Mouse (Mus musculus) lung, postnatal 0 days (tissue): ENCODE results near the gene Map7. TPM values are rescaled to one million over a fixed set of nuclear protein-coding genes. Genes with fewer than 3 reads are reported as not detected.

Experiments used
- ATAC-seq: fragments of 200-750 bp; cut with Nextera tagmentation; 2 replicates; pipeline ENCODE4 v1.8.0; 2017; ENCODE audit warnings: moderate library complexity
- DNase-seq: peaks from one replicate; pipeline ENCODE4 v3.0.0-alpha.2; 2016; ENCODE audit warnings: low spot score
- H3K27ac ChIP-seq: fragments of 300-500 bp; sonication (generic); 2 replicates; pipeline ENCODE4 v1.5.1; 2014; ENCODE audit warnings: antibody characterized with exemption, mild to moderate bottlenecking, low read length, mixed read lengths
- H3K27me3 ChIP-seq: fragments of 300-500 bp; sonication (generic); replicated peaks from 2 replicates; pipeline ENCODE4 v1.6.1; 2014; ENCODE audit warnings: low read length, mixed read lengths; ENCODE audit not compliant: insufficient read depth
- H3K36me3 ChIP-seq: fragments of 300-500 bp; sonication (generic); 2 replicates; pipeline ENCODE4 v1.6.1; 2014; ENCODE audit warnings: low read length, mixed read lengths; ENCODE audit not compliant: insufficient read depth
- H3K4me1 ChIP-seq: fragments of 300-500 bp; sonication (generic); 2 replicates; pipeline ENCODE4 v1.6.1; 2014; ENCODE audit warnings: antibody characterized with exemption, low read depth, low read length, mixed read lengths; ENCODE audit not compliant: insufficient read depth
- H3K4me2 ChIP-seq: fragments of 300-500 bp; sonication (generic); replicated peaks from 2 replicates; pipeline ENCODE4 v1.6.1; 2014; ENCODE audit warnings: low read depth, mild to moderate bottlenecking, low read length, moderate library complexity, mixed read lengths
- H3K4me3 ChIP-seq: fragments of 300-500 bp; sonication (generic); 2 replicates; pipeline ENCODE4 v1.5.1; 2014; ENCODE audit warnings: low read depth, low read length
- H3K9ac ChIP-seq: fragments of 300-500 bp; sonication (generic); replicated peaks from 2 replicates; pipeline ENCODE4 v1.6.1; 2014; ENCODE audit warnings: low read depth, mild to moderate bottlenecking
- H3K9me3 ChIP-seq: fragments of 300-500 bp; sonication (generic); 2 replicates; pipeline ENCODE4 v1.6.1; 2016; ENCODE audit warnings: low read length, mixed read lengths
- CTCF ChIP-seq: IDR thresholded peaks from 2 replicates; pipeline ENCODE4 v1.5.1; 2016; ENCODE audit warnings: antibody characterized with exemption, mild to moderate bottlenecking
- EP300 ChIP-seq: IDR thresholded peaks from 2 replicates; pipeline ENCODE4 v1.6.1; 2016; ENCODE audit warnings: antibody characterized with exemption, mild to moderate bottlenecking, control low read depth
- WGBS: fragments of 180-500 bp; shearing (Covaris S2); extraction: QIAGEN DNeasy Blood & Tissue Kit; methylation state at CpG from one replicate; pipeline ENCODE4 v1.1.7; 2014; 5-methylcytosine and 5-hydroxymethylcytosine counted together
- polyA plus RNA-seq: library from polyadenylated mRNA; unstranded; fragments of >200 nt; fragmentation: Nextera tagmentation; extraction: Ambion mirVana; gene quantifications from 2 replicates; pipeline ENCODE4 v1.2.1, GENCODE M21; 2015

Map7 gene
- polyA plus RNA-seq, 1 experiment from 2014 or later, result 12.9 TPM

DNA sequence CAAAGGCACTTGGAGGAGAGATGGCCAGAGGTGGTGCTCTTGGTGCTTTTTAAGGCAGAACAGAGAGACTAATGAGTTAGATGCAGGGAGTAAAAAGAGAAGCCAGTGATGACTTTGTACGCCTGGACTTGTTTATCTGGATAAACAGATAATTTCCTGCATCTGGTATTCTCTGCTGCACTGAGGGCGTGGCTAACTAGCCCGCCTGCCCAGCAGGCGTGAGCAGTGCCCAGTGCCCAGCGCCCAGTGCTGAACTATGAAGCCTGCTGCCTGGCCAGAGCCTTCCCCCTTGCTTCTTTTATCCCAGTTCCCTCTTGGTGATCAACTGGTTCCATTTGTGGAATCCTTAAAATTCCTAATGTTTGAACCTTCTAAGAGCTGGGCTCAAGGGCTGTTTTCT is 81.8 kb downstream of the Map7 start:
- H3K36me3 ChIP-seq, result no peaks in the 10 kb centered on the region
- no peak for TF ChIP-seq EP300
- no peak for TF ChIP-seq CTCF
- 62% methylated on average over 5 of the region's 5 CpGs for WGBS
- no peak overlapping the region for H3K27ac ChIP-seq
- no peak for ATAC-seq
- no peak overlapping the region for H3K4me2 ChIP-seq
- no peaks in the 10 kb centered on the region for H3K4me1 ChIP-seq
- no peak overlapping the region for H3K9ac ChIP-seq
- no peaks in the 10 kb centered on the region for H3K9me3 ChIP-seq
- no peaks in the 10 kb centered on the region for H3K27me3 ChIP-seq
- H3K4me3 ChIP-seq, result no peak overlapping the region
- DNase-seq, result no peak

DNA sequence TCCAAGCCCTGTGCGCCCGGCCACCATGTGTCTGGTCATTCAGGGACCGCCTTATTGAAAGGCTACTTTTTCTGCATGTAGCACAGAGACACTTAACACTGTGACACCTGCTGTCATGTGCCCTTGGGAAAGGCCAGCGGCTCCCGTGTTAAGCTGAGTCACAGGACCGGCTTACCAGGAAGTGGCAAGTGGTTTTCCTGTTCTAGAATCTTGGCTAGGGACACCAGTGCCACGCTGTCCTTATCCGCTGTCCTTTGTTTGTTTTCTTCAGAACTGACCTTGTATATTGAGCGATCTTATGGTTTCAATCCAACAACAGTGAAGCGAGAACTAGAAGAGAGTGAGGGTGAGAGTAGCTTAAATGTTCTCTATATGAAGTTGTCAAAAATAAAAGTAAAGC is 85.2 kb downstream of the Map7 start:
- 74% methylated on average over 10 of the region's 10 CpGs for WGBS
- no peaks in the 10 kb centered on the region for H3K4me1 ChIP-seq
- no peaks in the 10 kb centered on the region for H3K9me3 ChIP-seq
- no peaks in the 10 kb centered on the region for H3K27me3 ChIP-seq
- no peak overlapping the region for H3K9ac ChIP-seq
- DNase-seq (peak; percentile 24), ATAC-seq (no peak)
- no peak overlapping the region for H3K4me2 ChIP-seq
- H3K36me3 ChIP-seq, result no peaks in the 10 kb centered on the region
- TF ChIP-seq CTCF (no peak), EP300 (no peak)
- H3K27ac ChIP-seq, result no peak overlapping the region
- H3K4me3 ChIP-seq, result no peak overlapping the region

DNA sequence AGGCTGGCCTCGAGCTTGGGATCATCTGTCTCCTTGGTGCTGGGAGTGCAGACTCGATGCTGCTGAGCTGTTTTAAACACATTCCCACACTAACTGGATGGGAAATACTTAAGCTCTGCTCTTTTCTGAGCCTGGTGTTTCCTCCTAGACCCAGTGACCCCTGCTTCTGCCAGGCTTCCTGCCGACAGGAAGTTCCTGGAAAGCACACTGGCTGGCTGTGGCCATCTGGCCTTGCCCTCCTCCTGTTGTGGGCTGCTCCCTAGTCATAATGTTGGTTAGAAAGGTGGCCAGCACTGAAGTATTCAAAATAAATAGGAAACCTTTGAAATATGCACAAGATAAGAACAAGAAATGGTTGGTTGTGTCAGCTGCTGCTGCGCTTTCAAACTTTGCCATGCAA is 86.2 kb downstream of the Map7 start:
- H3K4me3 ChIP-seq, result no peak overlapping the region
- no peak overlapping the region for H3K4me2 ChIP-seq
- DNase-seq (no peak), ATAC-seq (no peak)
- 22% methylated on average over 4 of the region's 4 CpGs for WGBS
- no peak overlapping the region for H3K27ac ChIP-seq
- no peaks in the 10 kb centered on the region for H3K4me1 ChIP-seq
- no peak overlapping the region for H3K9ac ChIP-seq
- no peak for TF ChIP-seq EP300
- TF ChIP-seq CTCF, result no peak
- H3K27me3 ChIP-seq, result no peaks in the 10 kb centered on the region
- H3K36me3 ChIP-seq, result no peaks in the 10 kb centered on the region
- no peaks in the 10 kb centered on the region for H3K9me3 ChIP-seq

DNA sequence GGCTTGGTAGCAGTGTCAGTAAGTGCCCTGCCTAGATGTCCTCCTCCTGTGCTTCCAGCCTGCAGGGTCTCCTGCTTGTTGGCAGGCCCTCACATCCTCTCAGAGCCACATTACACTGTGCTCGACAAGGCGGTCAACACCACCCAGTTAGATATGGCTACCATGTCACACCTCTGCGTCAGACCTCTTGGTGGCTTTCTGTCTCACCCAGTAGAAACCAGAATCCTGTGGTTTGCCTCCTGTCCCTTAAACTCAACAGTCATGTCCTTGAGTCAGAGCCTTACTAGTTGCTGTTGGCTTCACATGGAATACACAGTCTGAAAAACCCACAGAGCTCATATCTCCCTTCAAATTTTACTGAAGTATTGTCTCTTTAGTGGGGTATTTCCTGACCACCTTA is 87.4 kb downstream of the Map7 start:
- Histone ChIP-seq H3K9me3 (no peaks in the 10 kb centered on the region), H3K4me3 (no peak overlapping the region), H3K36me3 (no peaks in the 10 kb centered on the region), H3K4me2 (no peak overlapping the region), H3K4me1 (no peaks in the 10 kb centered on the region), H3K27me3 (no peaks in the 10 kb centered on the region), H3K9ac (no peak overlapping the region), H3K27ac (no peak overlapping the region)
- no peak for TF ChIP-seq CTCF
- TF ChIP-seq EP300, result no peak
- DNase-seq (no peak), ATAC-seq (no peak)
- WGBS, result 94% methylated on average over 3 of the region's 3 CpGs

DNA sequence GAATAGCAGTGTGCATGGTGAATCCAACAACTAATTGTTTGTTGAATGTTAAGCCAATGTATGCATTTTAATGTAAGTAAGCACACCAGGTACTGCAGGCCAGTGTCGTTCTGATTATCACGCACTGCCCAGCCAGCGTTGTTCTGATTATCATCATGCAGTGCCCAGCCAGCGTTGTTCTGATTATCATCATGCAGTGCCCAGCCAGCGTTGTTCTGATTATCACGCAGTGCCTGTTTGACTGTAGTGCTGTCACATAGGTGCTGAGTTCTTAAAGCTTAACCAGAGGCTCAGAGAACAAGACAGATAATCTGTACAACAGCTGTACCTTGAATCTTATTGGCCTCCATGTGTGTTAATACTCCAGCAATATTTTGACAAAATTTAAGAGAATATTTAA is 88.0 kb downstream of the Map7 start:
- H3K9ac ChIP-seq, result no peak overlapping the region

DNA sequence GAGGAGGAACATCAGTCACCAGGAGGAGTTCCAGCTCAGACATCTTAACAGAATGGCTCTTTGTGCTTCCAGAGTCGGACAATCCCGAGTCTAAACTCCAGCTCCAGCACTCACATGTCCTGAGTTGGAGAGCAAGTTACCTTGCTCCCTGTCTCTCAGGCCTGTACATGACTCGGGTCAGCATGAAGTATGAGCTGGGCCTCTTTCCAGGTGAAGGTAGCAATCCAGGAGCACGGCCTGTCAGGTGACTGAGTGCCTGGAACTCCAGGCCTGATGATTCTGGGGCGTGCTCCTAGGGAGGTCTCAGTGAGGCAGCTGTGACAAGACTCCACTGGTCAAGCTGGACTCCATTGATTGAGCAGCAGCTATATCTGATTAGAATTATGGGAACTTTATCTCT is 90.0 kb downstream of the Map7 start:
- ATAC-seq (no peak), DNase-seq (no peak)
- Histone ChIP-seq H3K4me3 (no peak overlapping the region), H3K4me1 (no peaks in the 10 kb centered on the region), H3K36me3 (no peaks in the 10 kb centered on the region), H3K9ac (no peak overlapping the region), H3K4me2 (no peak overlapping the region), H3K27me3 (no peaks in the 10 kb centered on the region), H3K9me3 (no peaks in the 10 kb centered on the region), H3K27ac (no peak overlapping the region)
- TF ChIP-seq CTCF (no peak), EP300 (no peak)
- 53% methylated on average over 5 of the region's 5 CpGs for WGBS

More for the DNA sequence above, 88.0 kb downstream of the Map7 start:
- Histone ChIP-seq H3K4me3 (no peak overlapping the region), H3K27ac (no peak overlapping the region), H3K4me1 (no peaks in the 10 kb centered on the region), H3K27me3 (no peaks in the 10 kb centered on the region), H3K9me3 (no peaks in the 10 kb centered on the region), H3K4me2 (no peak overlapping the region), H3K36me3 (no peaks in the 10 kb centered on the region)
- no peak for TF ChIP-seq CTCF
- DNase-seq (no peak), ATAC-seq (no peak)
- 87% methylated on average over 6 of the region's 6 CpGs for WGBS

DNA sequence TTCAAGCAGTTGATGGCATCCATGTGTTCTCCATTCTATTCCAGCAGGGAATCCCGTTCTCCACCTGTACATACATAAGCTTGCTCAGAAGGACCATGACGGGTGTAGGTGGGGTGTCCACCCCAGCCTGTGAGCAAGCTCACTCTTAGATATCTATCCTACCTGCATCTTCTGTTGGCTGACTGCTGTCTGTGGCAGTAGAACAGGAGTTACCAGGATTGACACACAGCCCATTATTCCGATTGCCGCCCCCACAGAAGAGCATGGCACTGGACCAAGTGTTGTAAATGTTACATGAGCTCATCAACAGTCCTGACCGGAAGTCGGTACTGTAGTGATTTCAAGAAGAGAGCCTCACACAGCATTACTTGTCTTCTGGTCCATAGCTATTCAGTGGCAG is 92.6 kb downstream of the Map7 start:
- peak; percentile 18 for DNase-seq

More for the DNA sequence above, 92.6 kb downstream of the Map7 start:
- Histone ChIP-seq H3K9ac (no peak overlapping the region), H3K4me2 (no peak overlapping the region), H3K4me1 (no peaks in the 10 kb centered on the region), H3K36me3 (no peaks in the 10 kb centered on the region), H3K27ac (no peak overlapping the region), H3K4me3 (no peak overlapping the region), H3K9me3 (no peaks in the 10 kb centered on the region), H3K27me3 (no peaks in the 10 kb centered on the region)
- no peak for ATAC-seq
- 72% methylated on average over 6 of the region's 6 CpGs for WGBS
- no peak for TF ChIP-seq EP300
- TF ChIP-seq CTCF, result no peak
